Mouse (Mus musculus): ENCODE measurements around the gene Intu.

The Intu gene

DNA sequence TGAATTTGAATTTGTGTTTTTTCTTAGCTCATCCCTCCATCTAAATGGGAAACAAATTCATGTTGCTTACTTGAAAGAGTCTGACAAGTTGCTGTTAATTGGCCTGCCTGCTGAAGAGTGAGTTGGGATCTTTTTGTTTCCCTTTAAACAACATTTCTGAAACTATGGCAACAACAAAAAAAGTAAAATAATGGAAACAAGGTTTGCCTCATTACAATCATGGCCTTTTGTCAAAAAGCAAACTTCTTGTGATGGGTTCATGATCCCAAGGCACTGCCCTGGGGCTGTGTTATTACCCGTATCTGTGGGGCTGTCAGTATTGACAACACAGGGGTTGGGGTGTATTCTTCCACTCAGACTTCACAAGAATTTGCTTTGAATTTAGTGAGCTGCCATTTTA is 147.8 kb downstream of the Intu start:
- in situ Hi-C loops (cut with MboI, MseI): loop anchor here (25.0 kb wide), 1 partner anchor 1767 kb away; no protein-coding TSS in a partner anchor

DNA sequence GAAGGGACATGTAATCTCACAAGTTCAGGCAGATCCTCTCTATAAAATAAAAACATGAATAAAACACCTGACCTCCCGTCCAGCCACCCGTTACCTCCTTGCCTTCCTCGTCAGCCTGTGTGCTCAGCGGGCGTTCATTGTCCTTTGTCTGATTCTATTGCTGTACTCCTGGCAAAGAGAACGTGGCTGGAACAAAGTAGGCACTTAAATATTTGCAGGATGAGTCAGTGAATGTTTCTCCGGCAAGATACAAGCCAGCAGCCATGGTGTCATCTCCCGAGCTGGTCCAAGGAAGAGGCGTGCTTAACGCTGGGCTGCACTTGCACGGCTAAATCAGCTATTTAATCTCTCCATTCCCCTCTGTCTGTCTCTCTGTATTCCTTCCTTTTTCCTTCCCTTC is 151.3 kb downstream of the Intu start:
- in situ Hi-C loops (cut with MboI, MseI): loop anchor here (25.0 kb wide), 1 partner anchor 1770 kb away; no protein-coding TSS in a partner anchor

DNA sequence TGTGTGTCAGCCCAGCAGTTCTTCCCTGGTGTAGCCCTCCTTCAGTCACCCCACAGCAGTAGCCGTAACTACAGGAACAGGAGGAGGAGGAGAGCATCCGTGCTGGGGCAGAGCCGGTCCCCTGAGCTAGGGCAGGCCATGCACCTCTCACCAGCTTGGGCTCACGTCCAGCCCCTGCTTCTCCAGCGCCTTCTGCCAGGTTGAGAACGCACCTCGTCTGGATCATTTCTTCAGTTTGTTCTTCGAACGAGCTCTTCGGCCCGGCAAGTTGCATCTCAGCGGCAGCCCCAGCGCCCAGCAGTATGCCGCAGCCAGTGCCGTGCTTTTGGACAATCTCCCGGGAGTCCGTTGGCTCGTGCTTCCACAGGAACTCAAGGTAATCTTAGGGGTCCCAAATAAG is 152.1 kb downstream of the Intu start:
- in situ Hi-C loops (cut with MboI, MseI): loop anchor here (25.0 kb wide), 1 partner anchor 1771 kb away; no protein-coding TSS in a partner anchor

DNA sequence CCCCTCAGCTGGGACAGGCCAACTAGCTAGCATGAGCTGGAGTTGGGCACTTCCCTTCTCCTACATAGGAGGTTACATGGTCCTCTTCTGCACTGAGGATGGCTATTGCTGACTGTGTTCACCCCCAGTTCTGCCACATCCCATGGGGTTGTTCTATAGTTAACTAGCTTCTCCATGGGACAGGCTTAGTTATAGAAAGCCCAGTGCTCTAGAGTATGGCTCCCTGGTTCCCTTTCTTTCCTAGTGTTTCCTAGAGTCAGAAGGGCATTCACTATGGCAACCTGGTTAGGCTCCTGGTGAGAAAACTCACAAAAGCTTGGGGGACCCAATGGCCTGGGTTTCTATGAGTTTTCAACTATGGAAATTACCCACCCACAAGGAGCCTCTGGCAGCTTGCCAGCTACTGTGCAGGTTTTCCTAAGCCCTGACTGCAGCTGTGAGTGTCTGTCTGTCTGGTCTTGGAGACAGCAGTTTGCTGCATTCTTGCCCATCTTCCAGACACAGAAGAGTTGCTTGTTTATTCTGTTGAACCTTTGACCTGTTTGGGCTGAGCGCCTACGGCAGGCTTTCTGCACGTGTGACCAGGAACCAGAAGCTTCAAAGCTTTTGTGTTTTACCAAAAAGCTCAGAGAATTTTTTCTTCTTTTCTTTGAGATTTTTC is 154.9 kb downstream of the Intu start:
- in situ Hi-C loops (cut with MboI, MseI): loop anchor here (25.0 kb wide), 1 partner anchor 1774 kb away; no protein-coding TSS in a partner anchor

DNA sequence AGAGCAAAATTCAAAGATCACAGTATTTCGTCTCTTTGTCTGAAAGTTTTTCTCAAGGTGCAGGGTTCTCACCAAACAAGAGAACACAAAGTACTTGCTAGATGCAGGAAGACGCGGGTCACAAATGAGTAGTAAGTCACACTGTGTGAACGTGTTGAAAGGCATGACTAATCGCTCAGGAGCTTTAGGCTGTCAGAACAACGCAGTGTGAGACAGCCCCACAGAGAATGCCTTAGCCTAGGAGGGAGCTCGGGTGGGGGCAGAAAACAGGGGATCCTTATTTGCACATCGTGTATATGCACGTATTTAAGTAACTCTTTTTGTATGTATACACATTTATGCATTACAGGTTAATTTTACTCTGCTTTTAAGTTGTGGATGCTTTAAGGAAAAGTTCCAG is 155.8 kb downstream of the Intu start:
- in situ Hi-C loops (cut with MboI, MseI): loop anchor here (25.0 kb wide), 1 partner anchor 1775 kb away; no protein-coding TSS in a partner anchor

DNA sequence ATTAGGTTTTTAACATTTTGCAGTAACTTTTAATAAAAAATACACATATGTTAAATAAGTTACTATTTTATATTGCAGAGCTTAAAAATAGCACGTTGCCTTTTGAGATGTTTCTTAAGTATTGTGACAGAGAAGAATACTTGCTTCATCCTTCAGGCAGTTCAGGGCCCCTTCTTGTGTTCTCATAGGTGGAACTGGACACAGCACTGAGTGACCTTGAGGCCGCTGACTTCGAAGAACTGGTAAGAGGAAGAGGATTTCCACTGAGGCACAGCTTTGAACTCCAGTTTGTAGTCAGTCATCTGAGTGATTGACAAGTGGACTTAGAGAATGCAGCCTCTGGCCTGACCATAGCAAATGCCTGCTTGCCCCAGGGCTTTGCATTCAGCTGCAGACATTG is 156.5 kb downstream of the Intu start:
- in situ Hi-C loops (cut with MboI, MseI): loop anchor here (25.0 kb wide), 1 partner anchor 1775 kb away; no protein-coding TSS in a partner anchor

DNA sequence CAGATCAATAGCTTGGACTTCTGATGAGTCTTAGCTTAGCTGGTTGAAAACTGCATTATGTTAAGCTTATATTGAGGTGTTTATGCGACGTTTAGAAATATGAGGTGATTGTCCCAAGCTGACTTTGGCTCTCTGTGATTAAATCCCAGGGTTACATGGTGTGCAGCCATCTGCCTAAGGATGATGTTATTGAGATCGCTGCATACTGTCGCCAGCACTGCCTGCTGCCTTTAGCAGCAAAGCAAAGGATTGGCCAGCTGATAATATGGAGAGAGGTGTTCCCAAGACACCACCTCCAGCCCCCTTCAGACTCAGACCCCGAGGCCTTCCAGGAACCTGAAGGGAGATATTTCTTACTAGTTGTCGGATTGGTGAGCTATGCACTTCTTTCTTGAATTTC is 160.5 kb downstream of the Intu start:
- in situ Hi-C loops (cut with MboI, MseI): loop anchor here (25.0 kb wide), 1 partner anchor 1779 kb away; no protein-coding TSS in a partner anchor

DNA sequence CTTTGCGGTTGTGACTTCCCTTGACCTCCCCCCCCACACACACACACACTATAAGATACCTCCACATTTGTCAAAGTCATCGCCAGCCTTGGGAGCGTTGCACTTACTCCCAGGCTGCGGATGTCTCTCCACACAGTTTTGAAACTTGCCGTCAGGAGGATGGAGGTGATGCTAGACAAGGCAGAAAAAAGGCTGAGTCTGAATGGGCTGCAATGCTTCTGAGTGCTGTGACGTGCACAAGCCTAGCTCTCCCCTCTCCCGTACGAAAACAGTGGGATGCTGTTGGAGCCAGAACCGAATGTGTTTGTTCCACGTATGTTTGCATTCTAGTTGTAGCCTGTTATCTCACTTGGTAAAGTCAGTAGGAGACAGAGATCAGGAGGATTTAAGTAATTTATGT is 162.3 kb downstream of the Intu start:
- in situ Hi-C loops (cut with MboI, MseI): loop anchor here (25.0 kb wide), 1 partner anchor 1781 kb away; no protein-coding TSS in a partner anchor

DNA sequence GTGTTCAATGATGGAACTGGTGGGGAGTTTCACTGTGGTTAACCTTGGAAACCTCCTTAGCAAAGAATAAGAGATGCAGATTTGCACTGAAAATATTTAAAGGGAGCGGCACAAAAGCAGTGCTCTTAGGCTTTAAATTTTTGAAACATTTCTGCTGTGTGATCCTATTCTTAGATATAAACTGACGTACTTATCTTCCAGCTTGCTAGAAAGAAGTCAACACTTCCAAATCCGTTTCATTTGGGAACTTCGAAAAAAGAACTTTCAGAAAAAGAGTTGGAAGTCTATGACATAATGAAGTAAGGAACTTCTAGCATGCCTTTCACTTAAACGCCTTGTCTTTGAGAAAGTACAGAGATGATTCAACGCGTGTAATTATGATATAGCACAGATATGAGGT is 162.9 kb downstream of the Intu start:
- in situ Hi-C loops (cut with MboI, MseI): loop anchor here (25.0 kb wide), 1 partner anchor 1782 kb away; no protein-coding TSS in a partner anchor

DNA sequence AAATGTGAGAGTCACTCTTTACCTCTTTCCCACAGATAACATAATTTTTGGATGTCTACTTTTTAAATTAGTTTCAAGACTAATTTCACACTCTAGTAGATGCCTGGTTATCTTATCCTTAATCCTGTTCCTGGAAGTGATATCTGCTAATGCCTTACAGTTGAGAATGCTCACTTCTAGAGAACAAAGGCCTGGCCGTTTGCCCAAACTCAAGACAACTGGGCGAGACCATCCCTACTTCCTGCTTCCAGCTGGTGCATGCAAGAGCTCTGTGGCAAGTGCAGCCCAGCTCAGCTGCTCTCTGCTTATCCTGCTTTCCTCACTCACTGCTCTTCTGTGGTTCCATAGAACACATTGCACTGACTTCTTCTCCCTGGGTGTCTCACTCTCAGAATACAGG is 163.4 kb downstream of the Intu start:
- in situ Hi-C loops (cut with MboI, MseI): loop anchor here (25.0 kb wide), 1 partner anchor 1782 kb away; no protein-coding TSS in a partner anchor

DNA sequence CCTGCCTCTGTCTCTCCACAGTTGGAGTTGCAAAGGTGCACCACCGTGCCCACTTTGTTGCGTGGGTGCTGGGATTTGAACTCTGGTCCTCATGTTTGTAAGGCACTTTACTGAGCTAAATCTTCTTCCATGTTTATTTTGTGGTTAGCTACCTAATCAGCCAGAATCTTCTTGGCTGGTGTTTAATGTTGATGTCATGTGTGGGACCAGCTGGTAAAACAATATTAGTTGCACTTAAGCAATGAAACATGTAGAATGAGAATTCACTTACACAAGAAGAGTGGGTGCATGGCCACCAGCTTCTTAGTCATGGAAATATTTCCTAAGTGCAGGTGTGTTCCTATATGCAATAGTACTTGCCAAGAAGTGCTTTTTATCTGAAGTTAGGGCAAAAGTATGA is 164.1 kb downstream of the Intu start:
- in situ Hi-C loops (cut with MboI, MseI): loop anchor here (25.0 kb wide), 1 partner anchor 1783 kb away; no protein-coding TSS in a partner anchor

DNA sequence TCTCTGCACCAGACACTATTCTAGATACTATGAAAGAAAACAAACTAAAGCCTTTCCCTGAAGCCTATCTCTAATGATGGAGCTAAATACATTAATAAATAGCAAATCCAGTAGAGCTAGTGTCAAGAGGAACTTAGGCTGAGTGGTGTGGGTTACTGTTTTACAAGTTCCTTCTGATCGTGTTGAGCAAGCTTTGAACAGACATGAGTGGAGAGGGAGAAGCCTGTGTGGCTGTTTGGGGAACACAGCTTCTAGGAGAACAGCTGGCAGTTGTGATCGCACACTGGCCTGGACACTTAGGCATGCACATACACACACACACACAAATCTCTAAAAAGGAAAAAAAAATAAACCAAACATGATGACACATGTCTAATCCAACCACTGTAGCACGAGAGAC is 167.7 kb downstream of the Intu start:
- in situ Hi-C loops (cut with MboI, MseI): loop anchor here (25.0 kb wide), 1 partner anchor 1787 kb away; no protein-coding TSS in a partner anchor

DNA sequence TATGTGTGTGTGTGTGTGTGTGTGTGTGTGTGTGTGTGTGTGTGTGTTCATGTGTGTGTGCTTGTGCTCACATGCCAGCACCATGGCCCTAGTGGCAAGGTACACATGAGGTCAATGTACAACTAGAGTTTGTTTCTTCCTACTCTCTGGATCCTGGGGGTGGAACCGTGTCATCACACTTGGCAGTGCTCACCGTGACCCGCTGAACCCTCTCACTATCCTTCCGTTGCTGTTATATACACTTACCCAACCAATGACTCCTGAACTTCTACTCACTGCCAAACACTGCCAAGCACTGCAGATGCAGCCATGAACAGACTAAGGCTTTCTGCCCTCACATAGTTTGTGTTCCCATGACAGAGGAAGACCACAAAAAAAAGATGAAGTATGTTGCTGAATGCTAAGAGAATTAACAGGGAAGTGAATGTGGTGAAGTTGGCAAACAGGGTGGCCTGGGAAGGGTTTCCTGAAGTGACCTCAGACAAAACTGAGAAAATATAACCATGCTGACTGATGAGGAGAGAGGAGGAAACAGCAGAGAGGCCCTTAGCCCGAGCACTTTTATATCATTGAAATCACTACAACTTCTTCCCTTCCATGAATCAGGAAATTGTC is 173.8 kb downstream of the Intu start:
- in situ Hi-C loops (cut with MboI, MseI): no loop called here

DNA sequence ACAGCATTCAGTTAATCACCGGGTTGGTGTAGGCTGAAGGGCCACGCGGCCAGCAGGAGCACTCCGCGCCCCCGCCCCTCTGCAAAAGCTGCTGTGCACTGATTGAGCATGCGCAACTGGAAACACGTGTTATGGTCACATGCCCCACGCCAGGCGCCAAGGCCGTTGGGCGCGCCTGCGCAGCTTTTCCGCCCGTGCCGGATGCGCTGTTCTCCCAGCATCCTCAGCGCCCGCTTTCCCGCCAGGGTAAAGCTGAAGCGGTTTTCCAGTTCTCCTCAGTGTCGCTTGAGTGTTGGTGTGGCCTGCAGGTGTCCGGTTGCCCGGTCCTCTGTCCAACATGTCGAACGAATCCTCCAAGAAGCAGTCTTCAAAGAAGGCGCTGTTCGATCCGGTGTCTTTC is 177.6 kb downstream of the Intu start, which contains the start of gene Slc25a31:
Gene Slc25a31, plus strand, starts transcription at position 201 of the 400 bp plus-strand sequence.
- in situ Hi-C loops (cut with MboI, MseI): no loop called here

DNA sequence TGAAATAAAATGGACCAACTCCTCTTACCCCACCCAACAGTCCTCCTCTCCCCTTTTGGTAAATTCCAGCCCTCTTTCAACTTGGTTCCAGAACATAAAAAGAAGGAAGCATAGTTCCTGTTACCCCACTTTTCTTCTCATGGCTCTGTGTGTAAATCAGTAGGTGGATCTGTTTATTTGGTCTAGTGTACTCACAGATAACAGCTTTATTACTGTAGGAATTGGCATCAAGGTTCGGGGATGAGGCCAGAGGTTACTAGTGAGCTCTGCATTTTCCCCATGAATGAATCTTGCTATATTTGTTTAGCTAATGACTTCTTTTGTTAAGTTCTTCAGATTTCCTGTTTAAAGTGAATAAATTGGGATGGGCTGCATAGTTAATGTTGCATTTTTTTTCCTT is 185.0 kb downstream of the Intu start:
- in situ Hi-C loops (cut with MboI, MseI): no loop called here

DNA sequence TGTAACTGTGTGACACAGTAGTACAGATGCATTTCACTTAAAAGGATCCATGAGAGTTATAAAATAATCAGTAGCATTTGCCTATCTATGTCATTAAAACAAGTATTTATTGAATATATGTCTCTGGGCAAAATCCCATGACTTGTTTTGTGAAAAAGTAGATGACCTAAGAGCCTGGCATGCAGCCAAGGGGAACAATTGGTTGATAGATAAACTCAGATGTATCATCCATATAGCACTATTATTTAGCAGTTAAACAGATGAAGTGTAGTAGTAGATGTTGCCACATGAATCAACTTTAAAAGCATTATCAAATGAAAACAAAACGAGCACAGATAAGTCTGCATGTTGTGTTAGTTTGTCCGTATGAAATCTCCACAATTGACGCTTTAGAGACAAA is 187.9 kb downstream of the Intu start:
- in situ Hi-C loops (cut with MboI, MseI): no loop called here

DNA sequence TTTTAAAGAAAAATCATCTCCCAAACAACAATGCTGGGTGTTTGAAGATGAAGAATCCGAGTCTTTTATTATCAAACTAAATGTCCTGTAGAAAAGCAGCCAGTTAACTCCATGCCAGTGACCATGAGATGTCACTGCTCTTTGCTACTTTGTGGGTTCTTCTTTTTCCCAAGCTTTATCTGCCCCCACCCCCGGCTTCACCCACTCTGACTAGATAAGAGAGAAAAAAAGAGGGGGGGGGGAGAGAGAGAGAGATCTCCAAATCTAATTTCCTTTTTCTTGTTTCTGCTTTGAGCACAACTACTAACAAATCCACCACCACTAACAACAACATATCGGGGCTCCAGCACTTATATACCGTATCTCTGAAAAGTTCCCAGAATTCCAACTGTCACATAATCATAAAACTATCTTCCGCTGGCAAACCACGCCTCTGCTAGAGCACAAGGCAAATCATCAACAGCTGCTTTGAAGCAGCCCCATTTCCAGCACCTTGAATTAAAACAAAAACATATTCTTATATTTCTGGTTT is 207.4 kb downstream of the Intu start:
- in situ Hi-C loops (cut with MboI, MseI): no loop called here

DNA sequence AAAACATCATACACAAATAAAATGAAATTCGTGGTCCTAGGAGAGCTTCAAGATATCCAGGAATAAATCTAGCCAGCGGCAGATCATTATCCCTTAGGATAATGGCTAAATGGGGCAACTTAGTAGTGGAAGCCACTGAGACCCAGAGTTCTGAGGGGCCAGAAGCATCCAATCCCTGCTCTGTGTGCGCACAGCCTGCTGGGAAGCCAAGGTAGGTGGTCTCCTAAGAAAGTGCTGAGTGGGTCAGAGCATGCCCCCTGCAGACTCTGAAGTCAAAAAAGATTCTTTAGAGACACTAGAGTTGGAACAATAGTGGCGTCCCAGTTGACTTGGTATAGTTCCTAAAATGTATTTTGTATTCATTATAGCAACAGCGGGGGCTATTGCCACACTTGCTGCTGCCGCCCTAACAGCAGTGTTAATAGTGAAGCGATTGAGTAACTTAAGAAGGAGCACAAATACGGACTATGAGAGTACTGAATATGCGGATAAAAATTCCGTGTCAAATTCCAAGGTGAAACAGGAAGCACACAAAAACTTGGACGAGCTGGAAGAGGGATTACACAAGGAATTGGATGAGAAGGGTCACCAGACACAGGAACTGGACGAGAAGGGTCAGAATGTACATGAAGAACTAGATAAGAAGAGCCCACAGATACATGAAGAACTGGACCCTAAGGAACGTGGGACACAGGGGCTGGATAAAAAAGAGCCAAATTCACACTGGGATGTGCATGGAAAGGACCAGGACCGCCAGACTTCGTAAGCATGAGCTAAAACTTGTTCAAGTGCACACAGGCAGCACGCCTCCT is 213.1 kb downstream of the Intu start, which contains the start of gene Hspa4l:
Gene Hspa4l, plus strand, starts transcription at position 472 of the 812 bp plus-strand sequence.
- in situ Hi-C loops (cut with MboI, MseI): loop anchor here (5.0 kb wide), 1 partner anchor 217 kb away; no protein-coding TSS in a partner anchor

DNA sequence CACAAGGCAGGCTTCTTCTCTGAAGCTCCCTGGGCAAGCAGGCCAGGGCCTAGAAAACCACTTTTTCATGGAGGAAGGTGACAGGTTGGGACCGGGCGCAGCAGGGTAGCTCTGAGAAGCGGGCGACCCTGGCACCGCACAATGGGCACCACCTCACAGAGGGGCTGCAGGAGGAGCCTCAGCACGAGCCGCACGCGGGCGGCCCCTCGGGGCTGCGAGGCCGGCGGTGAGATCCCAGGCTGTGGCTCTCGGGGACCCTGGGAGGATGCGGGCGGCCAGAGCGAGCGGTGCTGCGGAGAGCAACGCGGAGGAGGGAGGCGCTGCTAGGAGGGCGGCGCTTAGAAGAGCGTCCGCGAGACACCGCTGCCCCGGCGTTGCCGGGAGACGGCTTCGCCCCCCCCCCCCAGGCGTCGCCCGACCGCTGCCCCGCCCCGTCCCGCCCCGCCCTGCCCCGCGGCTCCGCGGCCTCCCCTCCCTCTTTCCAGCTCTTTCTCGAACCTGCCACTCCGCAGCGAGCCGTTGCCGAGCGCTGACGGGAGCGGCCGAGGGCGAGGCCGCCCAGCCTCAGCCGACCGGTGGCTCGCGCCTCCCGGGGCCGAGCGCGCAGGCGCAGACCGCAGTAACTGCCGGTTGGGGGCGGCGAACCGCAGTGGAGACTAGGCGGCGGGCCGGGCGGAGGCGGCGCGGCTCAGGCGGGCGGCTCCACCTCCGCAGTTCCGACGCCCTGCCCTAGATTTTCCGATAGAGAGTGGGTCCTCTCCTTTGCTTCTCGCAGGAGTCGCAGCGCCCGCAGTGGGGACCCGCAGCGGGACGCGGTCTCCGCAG is 214.0 kb downstream of the Intu start:
- in situ Hi-C loops (cut with MboI, MseI): loop anchor here (5.0 kb wide), 1 partner anchor 218 kb away; no protein-coding TSS in a partner anchor
